Mouse (Mus musculus): ENCODE data around the gene Cox8b. TPM values are rescaled to one million over a fixed set of nuclear protein-coding genes. Genes with fewer than 3 reads are reported as not detected.
"Not testable (repeated sequence)": the region's sequence is repeated elsewhere in the genome, so short reads cannot be mapped to it uniquely, and the experiment has no call there.

The Cox8b gene
- polyA plus RNA-seq, 1 experiment from 2014 or later: 92.1 TPM

DNA sequence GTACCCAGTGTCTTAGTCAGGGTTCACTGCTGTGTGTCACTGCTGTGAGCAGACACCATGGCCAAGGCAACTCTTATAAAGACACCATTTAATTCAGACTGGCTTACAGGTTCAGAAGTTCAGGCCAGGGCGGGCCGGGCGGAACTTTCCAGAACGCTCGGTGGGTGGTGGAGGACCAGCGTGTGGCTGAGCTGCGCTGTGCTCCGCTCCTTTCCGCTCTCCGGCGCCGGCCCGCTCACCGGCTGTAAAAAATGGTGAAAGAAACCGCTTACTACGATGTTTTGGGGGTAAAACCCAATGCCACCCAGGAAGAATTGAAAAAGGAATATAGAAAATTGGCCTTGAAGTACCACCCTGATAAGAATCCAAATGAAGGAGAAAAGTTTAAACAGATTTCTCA, 9.6 kb downstream of the Cox8b start:
- not testable (repeated sequence) for H3K4me2 ChIP-seq (ENCODE audit: low read depth, low read length); H3K9ac ChIP-seq (ENCODE audit: low read depth, low read length); DNase-seq (ENCODE audit: low spot score); H3K4me3 ChIP-seq (ENCODE audit: low read depth, low read length); H3K27me3 ChIP-seq (replicated peaks; ENCODE audit: control insufficient read depth, insufficient read depth, low read length); H3K27ac ChIP-seq (replicated peaks; ENCODE audit: low read depth, low read length); H3K4me1 ChIP-seq (ENCODE audit: control insufficient read depth, insufficient read depth, low read length); ATAC-seq (ENCODE audit: low read depth); H3K9me3 ChIP-seq (ENCODE audit: control insufficient read depth, low read length)
- peaks cover 78% of the 10 kb centered on the region for H3K36me3 ChIP-seq (ENCODE audit: control insufficient read depth, insufficient read depth, low read length)
- 95% methylated on average over 16 of the region's 16 CpGs for WGBS

DNA sequence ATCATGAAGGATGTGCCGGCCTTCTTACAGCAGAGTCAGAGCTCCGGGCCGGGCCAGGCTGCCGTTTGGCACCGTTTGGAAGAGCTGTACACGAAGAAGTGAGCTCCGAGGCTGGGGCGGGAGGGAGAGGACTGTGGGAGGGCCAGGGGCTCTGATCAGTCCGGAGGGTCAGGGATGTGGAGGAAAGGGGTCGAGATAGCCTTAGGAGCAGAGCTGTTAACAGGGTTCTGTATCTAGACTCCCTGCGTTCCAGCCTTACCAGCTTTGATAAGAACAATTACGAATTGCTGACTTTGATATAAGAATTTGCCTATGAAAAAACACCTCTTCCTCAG, 17.8 kb downstream of the Cox8b start:
- Histone ChIP-seq H3K36me3 (ENCODE audit: control insufficient read depth, insufficient read depth, low read length) (peaks cover 27% of the 10 kb centered on the region), H3K27me3 (replicated peaks; ENCODE audit: control insufficient read depth, insufficient read depth, low read length) (no peaks in the 10 kb centered on the region), H3K27ac (replicated peaks; ENCODE audit: low read depth, low read length) (peak overlapping the region; percentile 91; the same call in 1 of the 2 replicates), H3K4me2 (ENCODE audit: low read depth, low read length) (peak overlapping the region; percentile 73), H3K9me3 (ENCODE audit: control insufficient read depth, low read length) (no peaks in the 10 kb centered on the region), H3K4me1 (ENCODE audit: control insufficient read depth, insufficient read depth, low read length) (peaks cover 8% of the 10 kb centered on the region), H3K4me3 (ENCODE audit: low read depth, low read length) (peak overlapping the region; percentile 60), H3K9ac (ENCODE audit: low read depth, low read length) (peak overlapping the region; percentile 78)
- WGBS: 1% methylated on average over 12 of the region's 12 CpGs
- ATAC-seq (ENCODE audit: low read depth) (peak; percentile 47), DNase-seq (ENCODE audit: low spot score) (no peak)

DNA sequence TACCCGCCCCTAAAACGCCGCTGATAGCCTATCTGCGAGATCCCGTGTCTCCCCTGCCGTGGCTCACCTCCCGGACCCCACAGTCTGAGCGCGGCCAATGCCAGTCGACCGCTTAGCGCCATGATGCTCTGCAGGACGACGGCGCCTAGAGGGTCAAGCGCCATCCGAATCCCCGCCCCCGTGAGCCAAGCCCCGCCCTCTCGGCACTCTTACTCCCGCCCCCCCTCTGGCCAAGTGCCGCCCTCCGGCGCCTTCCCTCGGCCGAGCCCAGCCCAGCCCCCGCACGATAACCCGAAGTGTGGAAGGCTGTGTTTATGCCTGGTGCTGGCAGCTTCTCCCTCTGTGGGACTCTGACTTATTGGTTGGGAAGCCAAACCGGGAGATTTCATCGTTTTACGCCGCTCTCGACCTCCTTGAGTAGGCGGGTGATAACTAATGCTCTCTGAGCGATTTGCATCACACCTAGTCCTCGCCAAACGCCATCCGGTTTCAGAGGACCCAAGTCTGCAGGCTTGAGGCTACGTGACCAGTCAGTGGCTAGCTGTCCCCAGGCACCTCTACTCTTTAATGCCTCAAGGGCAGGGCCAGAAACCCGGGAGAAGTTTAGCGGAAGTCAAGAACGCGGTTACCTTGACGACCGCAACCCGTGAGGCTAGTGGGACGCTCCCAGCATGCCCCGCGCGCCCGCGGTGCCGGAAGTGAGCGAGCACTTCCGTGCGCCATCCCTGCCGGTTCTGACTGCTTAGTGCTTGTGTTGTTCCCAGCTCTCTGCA, 18.4 kb downstream of the Cox8b start, which contains the start of the genes Psmd13 and Sirt3:
TSS of gene Psmd13 (plus strand) at position 273 of the 773 bp plus-strand sequence.
TSS of gene Sirt3 (minus strand) at position 614 of the 773 bp plus-strand sequence.
- H3K4me1 ChIP-seq (ENCODE audit: control insufficient read depth, insufficient read depth, low read length): peaks cover 8% of the 10 kb centered on the region
- peaks cover 27% of the 10 kb centered on the region for H3K36me3 ChIP-seq (ENCODE audit: control insufficient read depth, insufficient read depth, low read length)
- peak within 1 kb of the TSS; percentile 60 for H3K4me3 ChIP-seq (ENCODE audit: low read depth, low read length)
- peak within 1 kb of the TSS; percentile 78 for H3K9ac ChIP-seq (ENCODE audit: low read depth, low read length)
- DNase-seq (ENCODE audit: low spot score) (peak; percentile 97), ATAC-seq (ENCODE audit: low read depth) (peak; percentile 97)
- H3K27me3 ChIP-seq (replicated peaks; ENCODE audit: control insufficient read depth, insufficient read depth, low read length): no peaks in the 10 kb centered on the region
- peak within 1 kb of the TSS; percentile 91 for H3K27ac ChIP-seq (replicated peaks; ENCODE audit: low read depth, low read length)
- under 1% methylated on average over 42 of the region's 59 CpGs for WGBS
- H3K9me3 ChIP-seq (ENCODE audit: control insufficient read depth, low read length): no peaks in the 10 kb centered on the region
- H3K4me2 ChIP-seq (ENCODE audit: low read depth, low read length): peak within 1 kb of the TSS; percentile 73

DNA sequence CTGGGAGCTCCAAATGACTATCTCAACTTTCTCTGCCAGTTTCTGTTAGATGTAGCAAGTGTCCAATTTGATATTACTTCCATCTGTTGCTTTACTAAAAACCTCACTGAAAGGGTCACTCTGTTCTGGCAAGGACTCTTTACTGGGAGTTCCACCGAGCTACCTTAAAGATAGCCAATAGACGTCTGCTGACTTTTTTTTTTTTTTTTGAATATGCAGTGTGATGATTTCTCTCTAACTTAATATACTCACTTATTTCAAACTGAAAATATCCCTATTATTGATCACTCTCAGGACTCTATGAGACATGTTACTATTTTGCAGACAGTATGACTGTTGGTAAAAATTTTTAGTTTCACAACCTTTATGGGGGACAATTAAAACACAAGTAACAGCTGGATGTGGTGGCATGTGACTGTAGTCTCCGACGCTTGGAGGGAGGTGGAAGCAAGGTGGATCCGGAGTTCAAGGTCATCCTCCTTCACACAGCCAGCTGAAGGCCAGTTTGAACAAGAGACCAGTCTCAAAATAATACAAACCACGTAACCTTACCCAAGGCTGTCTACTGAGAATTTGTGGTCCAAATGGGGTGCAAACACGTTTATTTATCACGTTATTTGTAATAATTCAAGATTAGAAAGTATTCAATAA, 19.3 kb downstream of the Cox8b start:
- peak overlapping the region; percentile 78 for H3K9ac ChIP-seq (ENCODE audit: low read depth, low read length)
- peaks cover 8% of the 10 kb centered on the region for H3K4me1 ChIP-seq (ENCODE audit: control insufficient read depth, insufficient read depth, low read length)
- peaks cover 28% of the 10 kb centered on the region; the same call in 1 of the 2 replicates for H3K36me3 ChIP-seq (ENCODE audit: control insufficient read depth, insufficient read depth, low read length)
- peak overlapping the region; percentile 60 for H3K4me3 ChIP-seq (ENCODE audit: low read depth, low read length)
- peak overlapping the region; percentile 91; the same call in 1 of the 2 replicates for H3K27ac ChIP-seq (replicated peaks; ENCODE audit: low read depth, low read length)
- no peak for DNase-seq (ENCODE audit: low spot score)
- no peaks in the 10 kb centered on the region for H3K9me3 ChIP-seq (ENCODE audit: control insufficient read depth, low read length)
- peak overlapping the region; percentile 73 for H3K4me2 ChIP-seq (ENCODE audit: low read depth, low read length)
- no peak for ATAC-seq (ENCODE audit: low read depth)
- H3K27me3 ChIP-seq (replicated peaks; ENCODE audit: control insufficient read depth, insufficient read depth, low read length): no peaks in the 10 kb centered on the region
- WGBS: 13% methylated on average over 8 of the region's 8 CpGs

DNA sequence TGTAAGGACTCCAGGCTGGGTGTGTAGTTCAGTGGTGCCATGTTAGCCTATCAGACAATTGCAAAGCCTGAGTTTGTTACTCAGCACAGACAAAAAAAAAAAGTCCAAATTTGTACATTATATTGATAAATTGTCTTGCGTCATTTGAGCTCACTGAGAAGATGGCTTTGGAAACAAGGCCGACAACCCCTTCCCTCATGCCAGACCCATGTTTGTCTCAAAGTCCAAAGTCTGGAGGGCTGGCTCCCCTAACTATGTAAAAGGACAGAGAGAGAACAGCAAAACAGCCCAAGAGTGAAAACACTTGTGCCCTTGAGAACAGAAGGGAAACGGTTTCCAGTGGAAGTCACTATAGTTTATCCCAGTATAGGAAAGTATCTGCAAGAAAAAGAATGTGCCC, 19.8 kb downstream of the Cox8b start:
- Histone ChIP-seq H3K36me3 (ENCODE audit: control insufficient read depth, insufficient read depth, low read length) (peaks cover 27% of the 10 kb centered on the region; the same call in 1 of the 2 replicates), H3K27me3 (replicated peaks; ENCODE audit: control insufficient read depth, insufficient read depth, low read length) (no peaks in the 10 kb centered on the region), H3K27ac (replicated peaks; ENCODE audit: low read depth, low read length) (no peak overlapping the region), H3K4me1 (ENCODE audit: control insufficient read depth, insufficient read depth, low read length) (peaks cover 8% of the 10 kb centered on the region), H3K4me3 (ENCODE audit: low read depth, low read length) (no peak overlapping the region), H3K4me2 (ENCODE audit: low read depth, low read length) (peak overlapping the region; percentile 73; the same call in 1 of the 2 replicates), H3K9ac (ENCODE audit: low read depth, low read length) (0 out of 2 replicates have a peak overlapping the region, but pooled peaks have one; percentile 78), H3K9me3 (ENCODE audit: control insufficient read depth, low read length) (no peaks in the 10 kb centered on the region)
- DNase-seq (ENCODE audit: low spot score): no peak
- ATAC-seq (ENCODE audit: low read depth): no peak
- 73% methylated on average over 3 of the region's 3 CpGs for WGBS

DNA sequence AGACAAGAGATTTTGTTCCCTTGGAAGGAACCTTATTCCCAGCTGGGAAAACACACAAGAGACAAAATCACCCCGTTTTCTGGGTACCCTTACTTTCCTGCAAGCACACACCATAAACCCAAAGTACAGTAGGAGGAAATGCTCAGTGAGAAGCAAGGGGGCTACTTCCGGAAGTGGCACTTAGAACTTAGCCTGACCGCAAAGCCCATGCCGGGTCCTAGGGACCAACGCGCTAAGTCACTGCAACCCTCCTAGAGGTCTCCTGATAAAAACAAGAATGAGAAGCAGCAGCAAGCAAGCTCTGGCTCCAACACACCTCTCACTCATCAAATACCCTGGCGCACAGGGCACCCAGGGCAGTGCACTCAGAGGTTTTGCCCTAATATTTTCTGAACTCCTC, 20.9 kb downstream of the Cox8b start:
- H3K9ac ChIP-seq (ENCODE audit: low read depth, low read length): no peak overlapping the region
- peaks cover 8% of the 10 kb centered on the region for H3K4me1 ChIP-seq (ENCODE audit: control insufficient read depth, insufficient read depth, low read length)
- WGBS: 86% methylated on average over 7 of the region's 7 CpGs
- peaks cover 31% of the 10 kb centered on the region for H3K36me3 ChIP-seq (ENCODE audit: control insufficient read depth, insufficient read depth, low read length)
- no peak overlapping the region for H3K4me3 ChIP-seq (ENCODE audit: low read depth, low read length)
- DNase-seq (ENCODE audit: low spot score) (no peak), ATAC-seq (ENCODE audit: low read depth) (no peak)
- no peak overlapping the region for H3K4me2 ChIP-seq (ENCODE audit: low read depth, low read length)
- H3K27ac ChIP-seq (replicated peaks; ENCODE audit: low read depth, low read length): no peak overlapping the region
- H3K27me3 ChIP-seq (replicated peaks; ENCODE audit: control insufficient read depth, insufficient read depth, low read length): no peaks in the 10 kb centered on the region
- no peaks in the 10 kb centered on the region for H3K9me3 ChIP-seq (ENCODE audit: control insufficient read depth, low read length)

DNA sequence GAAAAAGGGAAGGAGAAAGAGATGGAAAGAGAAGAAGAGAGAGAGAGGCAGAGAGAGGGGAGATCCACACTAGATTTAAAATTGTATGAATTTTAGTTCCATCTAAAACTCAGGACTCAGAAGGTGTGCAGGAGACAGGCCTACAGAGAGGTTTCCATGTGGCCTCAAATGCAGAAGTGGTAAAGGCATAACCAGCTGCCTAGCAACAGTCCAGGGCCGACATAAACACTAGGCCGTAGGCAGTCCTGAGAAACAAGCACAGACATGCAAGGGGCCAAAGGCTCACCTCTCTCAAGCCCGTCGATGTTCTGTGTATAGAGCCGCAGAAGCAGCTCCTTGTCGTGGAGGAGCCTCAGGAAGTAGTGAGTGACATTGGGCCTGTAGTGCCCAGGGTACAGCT, 22.9 kb downstream of the Cox8b start:
- Histone ChIP-seq H3K4me1 (ENCODE audit: control insufficient read depth, insufficient read depth, low read length) (peaks cover 3% of the 10 kb centered on the region; the same call in 1 of the 2 replicates), H3K9me3 (ENCODE audit: control insufficient read depth, low read length) (no peaks in the 10 kb centered on the region), H3K36me3 (ENCODE audit: control insufficient read depth, insufficient read depth, low read length) (peaks cover 26% of the 10 kb centered on the region), H3K4me2 (ENCODE audit: low read depth, low read length) (no peak overlapping the region), H3K4me3 (ENCODE audit: low read depth, low read length) (no peak overlapping the region), H3K27me3 (replicated peaks; ENCODE audit: control insufficient read depth, insufficient read depth, low read length) (no peaks in the 10 kb centered on the region), H3K9ac (ENCODE audit: low read depth, low read length) (0 out of 2 replicates have a peak overlapping the region, but pooled peaks have one; percentile 14), H3K27ac (replicated peaks; ENCODE audit: low read depth, low read length) (no peak overlapping the region)
- 72% methylated on average over 6 of the region's 6 CpGs for WGBS
- ATAC-seq (ENCODE audit: low read depth): no peak
- no peak for DNase-seq (ENCODE audit: low spot score)

DNA sequence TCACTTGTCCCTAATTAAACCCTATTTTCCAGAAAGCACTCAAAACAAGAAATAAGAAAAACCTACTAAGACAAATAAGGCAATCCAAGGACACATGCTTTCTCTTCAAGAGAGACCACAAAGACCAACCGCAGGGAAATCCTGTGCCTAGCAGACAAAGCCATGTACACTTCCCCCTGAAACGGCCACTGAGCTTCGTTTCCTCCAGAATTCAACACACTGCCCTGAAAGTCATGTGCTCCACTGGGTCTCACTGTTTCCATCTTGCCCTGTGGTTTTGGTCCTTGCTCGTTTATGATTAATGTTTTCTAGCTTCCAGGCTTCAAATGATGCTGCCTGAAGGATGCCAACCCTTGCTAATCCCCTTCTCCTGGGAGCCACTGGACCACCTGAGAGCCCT, 26.0 kb downstream of the Cox8b start:
- WGBS: 96% methylated on average over 4 of the region's 4 CpGs
- H3K9ac ChIP-seq (ENCODE audit: low read depth, low read length): no peak overlapping the region
- H3K4me2 ChIP-seq (ENCODE audit: low read depth, low read length): no peak overlapping the region

More for the DNA sequence above, 26.0 kb downstream of the Cox8b start:
- H3K9me3 ChIP-seq (ENCODE audit: control insufficient read depth, low read length): no peaks in the 10 kb centered on the region
- no peaks in the 10 kb centered on the region for H3K4me1 ChIP-seq (ENCODE audit: control insufficient read depth, insufficient read depth, low read length)
- no peak overlapping the region for H3K27ac ChIP-seq (replicated peaks; ENCODE audit: low read depth, low read length)
- H3K27me3 ChIP-seq (replicated peaks; ENCODE audit: control insufficient read depth, insufficient read depth, low read length): no peaks in the 10 kb centered on the region
- peaks cover 26% of the 10 kb centered on the region for H3K36me3 ChIP-seq (ENCODE audit: control insufficient read depth, insufficient read depth, low read length)
- ATAC-seq (ENCODE audit: low read depth) (no peak), DNase-seq (ENCODE audit: low spot score) (no peak)
- H3K4me3 ChIP-seq (ENCODE audit: low read depth, low read length): no peak overlapping the region

All from embryonic facial prominence, embryonic 14.5 days (tissue).